Mouse (Mus musculus): ENCODE results near the gene Gfm2.

GRCm38 (mm10) chr13:97175520-97176264 is 38.0 kb downstream of the Gfm2 start:
- TF ChIP-seq POLR2A (IDR thresholded peaks at IDR 0.05; ENCODE audit: borderline replicate concordance, extremely low read depth, low read depth, low read length) (no peak), CTCF (IDR thresholded peaks at IDR 0.05; ENCODE audit: insufficient read depth, low read length) (no peak)

Data from lung, adult 2 months (tissue).